Mouse (Mus musculus): ENCODE measurements around the gene Chmp1a.

Chmp1a gene

DNA sequence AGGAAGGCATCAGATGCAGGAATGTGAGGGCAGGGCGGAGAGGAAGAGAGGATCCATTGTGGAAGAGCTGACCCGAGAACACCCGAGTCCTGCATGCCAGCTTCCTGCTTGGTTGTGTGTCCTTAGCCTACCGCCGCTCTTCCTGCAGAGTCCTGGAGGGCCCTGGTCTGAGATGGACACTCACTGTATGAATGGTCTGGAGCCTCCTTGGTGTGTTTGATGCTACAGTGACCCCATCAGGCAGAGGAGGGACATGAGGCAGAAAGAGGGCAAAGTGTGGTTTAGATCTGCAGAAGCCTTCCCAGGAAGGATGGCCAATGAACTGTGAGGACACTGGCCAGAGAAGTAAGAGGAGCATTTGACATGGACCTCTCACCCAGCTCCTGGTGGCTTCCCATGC, 57.4 kb downstream of the Chmp1a start:
- no peak for DNase-seq (ENCODE audit: low read depth)
